Mouse (Mus musculus) spleen, postnatal 0 days (tissue): ENCODE measurements around the gene Gm49661. TPM values are rescaled to one million over a fixed set of nuclear protein-coding genes. Genes with fewer than 3 reads are reported as not detected.

Experiments
- polyA plus RNA-seq: library from polyadenylated mRNA; unstranded; fragments of >200 nt; fragmentation: Nextera tagmentation; extraction: Ambion mirVana; gene quantifications from 2 replicates; pipeline ENCODE4 v1.2.1, GENCODE M21; 2015

Gene Gm49661
- polyA plus RNA-seq: not detected in 2 replicates

GRCm38 (mm10) chr8:84969241-84970134 is at the start of gene Gm49661, which contains the start of the genes Prdx2 and Rnaseh2a:
Gene Gm49661 (minus strand): TSS chr8:84969433.
Gene Prdx2 (plus strand): TSS chr8:84969587.
Gene Rnaseh2a (minus strand): TSS chr8:84969767.

DNA sequence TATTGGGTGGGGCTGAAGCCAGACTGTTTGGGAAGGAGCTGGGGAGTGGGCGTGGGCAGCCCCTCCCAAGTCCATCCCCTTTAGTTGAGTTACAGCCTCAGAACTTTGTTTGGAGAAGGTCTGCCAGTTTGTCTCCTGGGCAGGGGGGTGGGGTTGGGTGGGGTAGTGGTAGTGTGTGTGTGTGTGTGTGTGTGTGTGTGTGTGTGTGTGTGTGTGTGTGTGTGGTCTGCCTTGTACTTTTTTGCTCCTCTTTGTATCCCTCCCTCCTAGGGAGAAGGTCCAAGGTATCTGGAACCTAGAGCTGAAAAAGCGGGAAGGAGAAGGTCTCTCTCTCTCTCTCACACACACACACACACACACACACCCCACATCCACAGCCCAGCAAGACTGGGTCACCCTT is 45.2 kb upstream of the Gm49661 start, which contains the start of gene Best2:
TSS of gene Best2 (minus strand) at position 101 of the 400 bp plus-strand sequence.

DNA sequence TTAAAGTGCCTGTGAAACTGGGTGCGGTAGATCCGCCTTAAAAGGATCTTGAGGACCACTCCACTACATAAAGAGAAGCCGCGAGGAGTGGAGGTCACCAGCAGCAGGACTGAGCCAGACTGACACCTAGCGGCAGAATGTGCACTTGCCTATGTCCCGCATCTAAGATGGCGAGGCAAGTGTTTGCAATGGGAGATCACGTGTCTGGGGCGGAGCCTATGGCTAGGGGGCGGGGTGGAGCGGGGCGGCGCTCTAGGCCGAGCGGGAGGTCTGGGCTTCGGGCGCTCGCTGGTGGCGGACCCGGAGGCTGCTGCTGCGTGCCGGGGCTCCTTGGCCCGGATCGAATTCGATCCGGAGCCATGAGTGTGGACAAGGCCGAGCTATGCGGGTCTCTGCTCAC is 21.1 kb upstream of the Gm49661 start, which contains the start of gene Hook2:
TSS of gene Hook2 (plus strand) at position 255 of the 400 bp plus-strand sequence.

GRCm38 (mm10) chr8:84978248-84978940 is 9.2 kb upstream of the Gm49661 start, which contains the start of gene Junb:
Gene Junb (minus strand): TSS chr8:84978718.

GRCm38 (mm10) chr8:84946528-84947240 is 22.5 kb downstream of the Gm49661 start, which contains the start of gene Rtbdn:
Gene Rtbdn (plus strand): TSS chr8:84946991.

DNA sequence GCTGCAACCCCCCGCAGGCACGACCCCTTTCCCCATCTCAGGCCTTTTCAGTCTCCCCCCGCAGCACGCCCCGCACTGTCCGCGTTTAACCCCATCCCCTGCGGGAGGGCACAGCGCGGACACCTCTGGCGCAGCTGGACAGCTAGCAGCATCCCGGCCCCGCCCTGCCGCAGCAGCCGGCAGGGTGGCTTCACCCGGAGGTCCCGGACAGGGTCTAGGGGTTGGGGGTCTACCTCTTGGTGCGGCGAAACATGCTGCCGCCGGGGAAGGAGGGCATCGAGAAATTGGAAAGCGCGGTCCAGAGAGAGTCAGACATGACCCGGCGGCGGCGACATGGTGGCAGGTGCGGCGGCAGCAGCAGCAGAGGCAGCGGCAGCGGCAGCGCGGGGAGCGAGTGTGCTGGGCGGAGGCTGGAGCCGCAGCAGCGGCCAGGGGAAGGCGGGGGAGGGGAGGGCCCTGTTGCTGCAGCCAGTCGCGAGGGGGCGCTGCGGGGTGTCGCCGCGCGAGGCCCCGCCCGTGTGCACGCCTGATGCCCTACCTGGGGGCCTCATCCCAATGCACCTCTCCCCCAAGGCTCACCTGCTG is 32.2 kb downstream of the Gm49661 start, which contains the start of gene Mast1:
TSS of gene Mast1 (minus strand) at position 398 of the 585 bp plus-strand sequence.

Other genes with a start within 250 kb of the Gm49661 start
- gene G430095P16Rik, start 246.4 kb downstream of the Gm49661 start, polyA plus RNA-seq: 17.8 and 19.5 TPM in 2 replicates
- gene Nfix, start 169.1 kb downstream of the Gm49661 start, polyA plus RNA-seq: 14.2 and 15.5 TPM in 2 replicates
- 3.4 and 3.7 TPM in 2 replicates for gene Dand5, start 146.6 kb downstream of the Gm49661 start, polyA plus RNA-seq
- 42.0 and 45.4 TPM in 2 replicates for gene Gadd45gip1, start 137.9 kb downstream of the Gm49661 start, polyA plus RNA-seq
- gene Rad23a, start 128.8 kb downstream of the Gm49661 start, polyA plus RNA-seq: 257 and 273 TPM in 2 replicates
- 262 and 293 TPM in 2 replicates for gene Calr, start 122.5 kb downstream of the Gm49661 start, polyA plus RNA-seq
- gene Farsa, start 112.4 kb downstream of the Gm49661 start, polyA plus RNA-seq: 63.1 and 64.4 TPM in 2 replicates
- gene Syce2, start 97.3 kb downstream of the Gm49661 start, polyA plus RNA-seq: 100 and 115 TPM in 2 replicates
- 22.5 and 24.8 TPM in 2 replicates for gene Gcdh, start 75.5 kb downstream of the Gm49661 start, polyA plus RNA-seq
- 323 and 405 TPM in 2 replicates for gene Klf1, start 67.5 kb downstream of the Gm49661 start, polyA plus RNA-seq
- gene Dnase2a, start 60.9 kb downstream of the Gm49661 start, polyA plus RNA-seq: 29.2 TPM in 2 replicates
- gene Mast1, start 32.1 kb downstream of the Gm49661 start, polyA plus RNA-seq: 0.22 and 0.30 TPM in 2 replicates
- gene Rtbdn, start 22.4 kb downstream of the Gm49661 start, polyA plus RNA-seq: 0.19 TPM in 1 of 2 replicates, not detected in the other
- 1,795 and 2,054 TPM in 2 replicates for gene Prdx2, start 154 bp upstream of the Gm49661 start, polyA plus RNA-seq
- gene Rnaseh2a, start 334 bp upstream of the Gm49661 start, polyA plus RNA-seq: 139 and 165 TPM in 2 replicates
- gene Junb, start 9.3 kb upstream of the Gm49661 start, polyA plus RNA-seq: 22.6 and 26.1 TPM in 2 replicates
- gene Hook2, start 21.2 kb upstream of the Gm49661 start, polyA plus RNA-seq: 5.2 and 5.7 TPM in 2 replicates
- gene Best2, start 45.1 kb upstream of the Gm49661 start, polyA plus RNA-seq: 0.08 TPM in 1 of 2 replicates, not detected in the other
- gene Asna1, start 55.8 kb upstream of the Gm49661 start, polyA plus RNA-seq: 59.9 and 62.1 TPM in 2 replicates
- gene Trir, start 57.4 kb upstream of the Gm49661 start, polyA plus RNA-seq: 96.0 and 106 TPM in 2 replicates
- gene Tnpo2, start 67.5 kb upstream of the Gm49661 start, polyA plus RNA-seq: 16.3 and 17.1 TPM in 2 replicates
- gene Fbxw9, start 90.6 kb upstream of the Gm49661 start, polyA plus RNA-seq: 7.7 and 11.9 TPM in 2 replicates
- gene Gm5741, start 98.5 kb upstream of the Gm49661 start, polyA plus RNA-seq: 0.51 TPM in 1 of 2 replicates, not detected in the other
- gene Dhps, start 102.3 kb upstream of the Gm49661 start, polyA plus RNA-seq: 34.8 and 37.4 TPM in 2 replicates
- 100 and 103 TPM in 2 replicates for gene Wdr83os, start 111.3 kb upstream of the Gm49661 start, polyA plus RNA-seq
- 28.5 and 33.2 TPM in 2 replicates for gene Wdr83, start 111.9 kb upstream of the Gm49661 start, polyA plus RNA-seq
- 41.9 and 56.5 TPM in 2 replicates for gene Man2b1, start 113.8 kb upstream of the Gm49661 start, polyA plus RNA-seq
- gene Zfp791, start 153.7 kb upstream of the Gm49661 start, polyA plus RNA-seq: 0.40 and 0.47 TPM in 2 replicates
- not detected in 2 replicates for gene Cks1brt, start 182.5 kb upstream of the Gm49661 start, polyA plus RNA-seq